Mouse (Mus musculus): ENCODE results near the gene Ptk6. TPM values are rescaled to one million over a fixed set of nuclear protein-coding genes. Genes with fewer than 3 reads are reported as not detected.
A peak's percentile ranks its signal among the peaks of the same experiment; 100 is the strongest.

The Ptk6 gene
- total and polyA plus RNA-seq, 3 experiments: not detected

DNA sequence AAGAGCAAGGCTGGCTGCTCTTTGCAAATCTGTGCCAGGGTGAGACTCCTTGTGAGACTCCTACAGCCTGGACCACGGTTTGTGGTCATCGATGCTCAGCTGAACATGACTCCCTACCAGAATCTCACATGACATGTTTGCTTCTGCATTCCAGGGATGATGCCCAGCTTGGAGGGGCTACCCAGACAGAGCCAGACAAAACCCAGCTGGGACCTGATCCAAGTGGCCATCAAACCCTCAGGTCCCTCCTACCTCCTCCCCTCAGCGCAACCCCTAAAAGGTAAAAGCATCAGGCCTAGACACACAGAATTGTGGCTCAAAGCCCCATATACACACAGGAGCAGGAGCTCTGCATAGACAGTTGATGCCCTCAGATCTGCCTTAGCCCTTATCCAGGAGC lies 48.2 kb downstream of the Ptk6 start:
- no peaks in the 10 kb centered on the region for H3K36me3 ChIP-seq (ENCODE audit: control insufficient read depth in 1 of 2, insufficient read depth in 2 of 2, low read length in 2 of 2)
- H3K27me3 ChIP-seq (ENCODE audit: control insufficient read depth in 1 of 2, insufficient read depth in 2 of 2, low read length in 2 of 2): no peaks in the 10 kb centered on the region; a peak in 1 of 4 replicates
- no peak for DNase-seq (ENCODE audit: low read depth, low spot score)
- no peaks in the 10 kb centered on the region for H3K79me2 ChIP-seq (ENCODE audit: control insufficient read depth, insufficient read depth, low read length, poor library complexity)
- no peak overlapping the region for H3K9ac ChIP-seq (ENCODE audit: control insufficient read depth, low read depth, low read length, poor library complexity, severe bottlenecking)
- no peak overlapping the region for H3K4me3 ChIP-seq (ENCODE audit: control insufficient read depth in 1 of 2, insufficient read depth in 1 of 2, low read depth in 2 of 2, low read length in 2 of 2)
- H3K9me3 ChIP-seq (replicated peaks; ENCODE audit: insufficient read depth, low read length): no peaks in the 10 kb centered on the region
- no peak overlapping the region for H3K27ac ChIP-seq (ENCODE audit: control insufficient read depth, low read depth, low read length)
- TF ChIP-seq EP300 (IDR thresholded peaks at IDR 0.05; ENCODE audit: low read depth in 1 of 2, low read length in 2 of 2) (no peak), POLR2AphosphoS2 (IDR thresholded peaks at IDR 0.05; ENCODE audit: low read length) (no peak), MYC (IDR thresholded peaks at IDR 0.05; ENCODE audit: low read depth, low read length) (no peak), KAT2A (conservative IDR thresholded peaks at IDR 0.05; ENCODE audit: low read depth, low read length) (no peak), USF1 (IDR thresholded peaks at IDR 0.05; ENCODE audit: low read depth, low read length) (no peak), RCOR1 (IDR thresholded peaks at IDR 0.05; ENCODE audit: low read depth, low read length) (no peak), MAZ (IDR thresholded peaks at IDR 0.05; ENCODE audit: low read depth, low read length) (no peak), USF2 (IDR thresholded peaks at IDR 0.05; ENCODE audit: borderline replicate concordance in 1 of 2, insufficient read depth in 1 of 2, low read depth in 1 of 2, low read length in 2 of 2) (no peak), CTCF (IDR thresholded peaks at IDR 0.05 in 2 of 3, conservative IDR thresholded peaks at IDR 0.05 in 1 of 3; ENCODE audit: control insufficient read depth in 1 of 3, insufficient read depth in 1 of 3, low read depth in 2 of 3, low read length in 3 of 3, poor library complexity in 1 of 3, severe bottlenecking in 1 of 3) (no peak)
- no peaks in the 10 kb centered on the region for H3K4me1 ChIP-seq (ENCODE audit: control insufficient read depth in 1 of 2, insufficient read depth in 2 of 2, low read length in 2 of 2)

GRCm38 (mm10) chr2:181153837-181154236 lies 48.8 kb downstream of the Ptk6 start:
- no peaks in the 10 kb centered on the region; a peak in 1 of 4 replicates for H3K27me3 ChIP-seq (ENCODE audit: control insufficient read depth in 1 of 2, insufficient read depth in 2 of 2, low read length in 2 of 2)
- H3K36me3 ChIP-seq (ENCODE audit: control insufficient read depth in 1 of 2, insufficient read depth in 2 of 2, low read length in 2 of 2): no peaks in the 10 kb centered on the region
- no peak overlapping the region for H3K4me3 ChIP-seq (ENCODE audit: control insufficient read depth in 1 of 2, insufficient read depth in 1 of 2, low read depth in 2 of 2, low read length in 2 of 2)
- H3K4me1 ChIP-seq (ENCODE audit: control insufficient read depth in 1 of 2, insufficient read depth in 2 of 2, low read length in 2 of 2): no peaks in the 10 kb centered on the region
- H3K27ac ChIP-seq (ENCODE audit: control insufficient read depth, low read depth, low read length): no peak overlapping the region
- no peaks in the 10 kb centered on the region for H3K79me2 ChIP-seq (ENCODE audit: control insufficient read depth, insufficient read depth, low read length, poor library complexity)
- no peak overlapping the region for H3K9ac ChIP-seq (ENCODE audit: control insufficient read depth, low read depth, low read length, poor library complexity, severe bottlenecking)
- H3K9me3 ChIP-seq (replicated peaks; ENCODE audit: insufficient read depth, low read length): no peaks in the 10 kb centered on the region
- DNase-seq (ENCODE audit: low read depth, low spot score): peak; percentile 43
- peak; percentile 43 to 78 (median 71) for TF ChIP-seq CTCF (IDR thresholded peaks at IDR 0.05 in 2 of 3, conservative IDR thresholded peaks at IDR 0.05 in 1 of 3; ENCODE audit: control insufficient read depth in 1 of 3, insufficient read depth in 1 of 3, low read depth in 2 of 3, low read length in 3 of 3, poor library complexity in 1 of 3, severe bottlenecking in 1 of 3)
- no peak for TF ChIP-seq EP300 (IDR thresholded peaks at IDR 0.05; ENCODE audit: low read depth in 1 of 2, low read length in 2 of 2)
- no peak for TF ChIP-seq ZMIZ1 (IDR thresholded peaks at IDR 0.05; ENCODE audit: low read depth, low read length)
- peak; percentile 35; the same call in 1 of the 2 replicates for TF ChIP-seq ZC3H11A (IDR thresholded peaks at IDR 0.05; ENCODE audit: low read depth, low read length)
- TF ChIP-seq SMC3 (IDR thresholded peaks at IDR 0.05; ENCODE audit: low read depth, low read length): peak; percentile 76
- TF ChIP-seq RAD21 (IDR thresholded peaks at IDR 0.05; ENCODE audit: low read depth, low read length): peak; percentile 54

GRCm38 (mm10) chr2:181153131-181153530 lies 49.5 kb downstream of the Ptk6 start:
- TF ChIP-seq MAZ (IDR thresholded peaks at IDR 0.05; ENCODE audit: low read depth, low read length) (no peak), POLR2A (IDR thresholded peaks at IDR 0.05; ENCODE audit: control insufficient read depth in 1 of 2, insufficient read depth in 1 of 2, low read depth in 1 of 2, low read length in 2 of 2, poor library complexity in 1 of 2) (no peak), KAT2A (conservative IDR thresholded peaks at IDR 0.05; ENCODE audit: low read depth, low read length) (no peak), MYB (IDR thresholded peaks at IDR 0.05; ENCODE audit: low read depth, low read length) (no peak), CHD1 (IDR thresholded peaks at IDR 0.05; ENCODE audit: low read depth, low read length) (no peak), POLR2AphosphoS2 (IDR thresholded peaks at IDR 0.05; ENCODE audit: low read length) (no peak), ZKSCAN1 (IDR thresholded peaks at IDR 0.05; ENCODE audit: low read depth, low read length) (no peak), RCOR1 (IDR thresholded peaks at IDR 0.05; ENCODE audit: low read depth, low read length) (no peak), JUND (IDR thresholded peaks at IDR 0.05; ENCODE audit: low read depth, low read length) (no peak), USF1 (IDR thresholded peaks at IDR 0.05; ENCODE audit: low read depth, low read length) (no peak), EP300 (IDR thresholded peaks at IDR 0.05; ENCODE audit: low read depth in 1 of 2, low read length in 2 of 2) (no peak)
- Histone ChIP-seq H3K36me3 (ENCODE audit: control insufficient read depth in 1 of 2, insufficient read depth in 2 of 2, low read length in 2 of 2) (no peaks in the 10 kb centered on the region), H3K79me2 (ENCODE audit: control insufficient read depth, insufficient read depth, low read length, poor library complexity) (no peaks in the 10 kb centered on the region), H3K9me3 (replicated peaks; ENCODE audit: insufficient read depth, low read length) (no peaks in the 10 kb centered on the region), H3K4me1 (ENCODE audit: control insufficient read depth in 1 of 2, insufficient read depth in 2 of 2, low read length in 2 of 2) (no peaks in the 10 kb centered on the region), H3K9ac (ENCODE audit: control insufficient read depth, low read depth, low read length, poor library complexity, severe bottlenecking) (no peak overlapping the region), H3K4me3 (ENCODE audit: control insufficient read depth in 1 of 2, insufficient read depth in 1 of 2, low read depth in 2 of 2, low read length in 2 of 2) (no peak overlapping the region), H3K27me3 (ENCODE audit: control insufficient read depth in 1 of 2, insufficient read depth in 2 of 2, low read length in 2 of 2) (no peaks in the 10 kb centered on the region; a peak in 1 of 4 replicates), H3K27ac (ENCODE audit: control insufficient read depth, low read depth, low read length) (no peak overlapping the region)
- DNase-seq (ENCODE audit: low read depth, low spot score): no peak
